Mouse (Mus musculus) adrenal gland, adult 8-10 months (tissue): ENCODE data around the gene Eng. TPM values are rescaled to one million over a fixed set of nuclear protein-coding genes. Genes with fewer than 3 reads are reported as not detected.
A peak's percentile ranks its signal among the peaks of the same experiment; 100 is the strongest.

Experiments used
- DNase-seq: peaks from one replicate; pipeline ENCODE4 v3.0.0; 2022
- total RNA-seq, 4 experiments: library from RNA; stranded (reverse); gene quantifications; 2 replicates each; pipeline ENCODE4 v1.2.4; 2022

The Eng gene
- total RNA-seq, 4 experiments from 2014 or later = 96.0 to 134 (median 120) TPM

- no peak for DNase-seq
Measured at GRCm38 (mm10) chr2:32682721-32683417, 36.5 kb downstream of the Eng start.

GRCm38 (mm10) chr2:32683701-32684100, 37.3 kb downstream of the Eng start:
- DNase-seq = no peak

GRCm38 (mm10) chr2:32684681-32685428, 38.5 kb downstream of the Eng start:
- no peak for DNase-seq

GRCm38 (mm10) chr2:32685807-32686206, 39.4 kb downstream of the Eng start:
- peak; percentile 75 for DNase-seq

- DNase-seq = no peak
Measured at GRCm38 (mm10) chr2:32686640-32687039, 40.2 kb downstream of the Eng start.

- no peak for DNase-seq
Measured at GRCm38 (mm10) chr2:32687562-32687961, 41.2 kb downstream of the Eng start.

GRCm38 (mm10) chr2:32689420-32689819, 43.0 kb downstream of the Eng start:
- DNase-seq = peak; percentile 79

- no peak for DNase-seq
Measured at GRCm38 (mm10) chr2:32691041-32691440, 44.6 kb downstream of the Eng start.

- no peak for DNase-seq
Measured at GRCm38 (mm10) chr2:32692496-32692895, 46.1 kb downstream of the Eng start.

- no peak for DNase-seq
Measured at GRCm38 (mm10) chr2:32693282-32693681, 46.9 kb downstream of the Eng start.

- peak; percentile 95 for DNase-seq
Measured at GRCm38 (mm10) chr2:32693823-32694411, 47.5 kb downstream of the Eng start.

GRCm38 (mm10) chr2:32694691-32695090, 48.3 kb downstream of the Eng start:
- no peak for DNase-seq

GRCm38 (mm10) chr2:32699680-32700079, 53.3 kb downstream of the Eng start:
- no peak for DNase-seq

- no peak for DNase-seq
Measured at GRCm38 (mm10) chr2:32700966-32701743, 54.8 kb downstream of the Eng start.

- no peak for DNase-seq
Measured at GRCm38 (mm10) chr2:32703046-32703445, 56.7 kb downstream of the Eng start.

GRCm38 (mm10) chr2:32704021-32704421, 57.6 kb downstream of the Eng start, which contains the start of gene Fpgs:
TSS of gene Fpgs (minus strand) at chr2:32704145.
- no peak for DNase-seq

- no peak for DNase-seq
Measured at GRCm38 (mm10) chr2:32705018-32705417, 58.6 kb downstream of the Eng start.

- DNase-seq = no peak
Measured at GRCm38 (mm10) chr2:32706971-32707370, 60.6 kb downstream of the Eng start.

GRCm38 (mm10) chr2:32708643-32709042, 62.2 kb downstream of the Eng start:
- no peak for DNase-seq

GRCm38 (mm10) chr2:32709521-32710137, 63.2 kb downstream of the Eng start:
- no peak for DNase-seq

GRCm38 (mm10) chr2:32710425-32710824, 64.0 kb downstream of the Eng start:
- no peak for DNase-seq
